Mouse (Mus musculus) heart, postnatal 0 days (tissue): ENCODE measurements at regions not wholly inside any gene's neighbourhood (a gene's known extent, or its start where the extent isn't known, plus 50 kb on each side); places are given as distances from the start of the nearest gene placed in this dataset.

ENCODE experiments used
- ATAC-seq: fragments of 200-750 bp; cut with Nextera tagmentation; 2 replicates; pipeline ENCODE4 v1.8.0; 2017; ENCODE audit warnings: low read depth, moderate number of reproducible peaks, moderate library complexity; ENCODE audit not compliant: insufficient read depth
- DNase-seq: peaks from one replicate; pipeline ENCODE4 v3.0.0-alpha.2; 2016; ENCODE audit warnings: low spot score
- H3K27ac ChIP-seq: fragments of 300-500 bp; sonication (generic); 2 replicates; pipeline ENCODE4 v1.5.1; 2014; ENCODE audit warnings: low read depth, mild to moderate bottlenecking
- H3K27me3 ChIP-seq: fragments of 300-500 bp; sonication (generic); 2 replicates; pipeline ENCODE4 v1.6.1; 2014; ENCODE audit warnings: low read length, mixed read lengths; ENCODE audit not compliant: control insufficient read depth, insufficient read depth
- H3K36me3 ChIP-seq: fragments of 300-500 bp; sonication (generic); replicated peaks from 2 replicates; pipeline ENCODE4 v1.6.1; 2014; ENCODE audit warnings: low read length, mixed read lengths; ENCODE audit not compliant: control insufficient read depth, insufficient read depth
- H3K4me1 ChIP-seq: fragments of 300-500 bp; sonication (generic); 2 replicates; pipeline ENCODE4 v1.6.1; 2014; ENCODE audit warnings: antibody characterized with exemption; ENCODE audit not compliant: control insufficient read depth, insufficient read depth
- H3K4me2 ChIP-seq: fragments of 300-500 bp; sonication (generic); 2 replicates; pipeline ENCODE4 v1.6.1; 2014; ENCODE audit warnings: low read depth, mild to moderate bottlenecking, low read length, moderate library complexity
- H3K4me3 ChIP-seq: fragments of 300-500 bp; sonication (generic); 2 replicates; pipeline ENCODE4 v1.5.1; 2014; ENCODE audit warnings: low read depth, low read length
- H3K9ac ChIP-seq: fragments of 300-500 bp; sonication (generic); replicated peaks from 2 replicates; pipeline ENCODE4 v1.6.1; 2014; ENCODE audit warnings: low read depth, low read length, mixed read lengths
- H3K9me3 ChIP-seq: fragments of 300-500 bp; sonication (generic); replicated peaks from 2 replicates; pipeline ENCODE4 v1.6.1; 2016; ENCODE audit warnings: low read length; ENCODE audit not compliant: control insufficient read depth
- CTCF ChIP-seq: IDR thresholded peaks from 2 replicates; pipeline ENCODE4 v1.5.1; 2016; ENCODE audit warnings: antibody characterized with exemption, control low read depth, low read depth
- EP300 ChIP-seq: IDR thresholded peaks from 2 replicates; pipeline ENCODE4 v1.6.1; 2016; ENCODE audit warnings: antibody characterized with exemption, low read depth
- WGBS: fragments of 180-500 bp; shearing (Covaris S2); extraction: QIAGEN DNeasy Blood & Tissue Kit; methylation state at CpG from one replicate; pipeline ENCODE4 v1.1.7; 2014; 5-methylcytosine and 5-hydroxymethylcytosine counted together

DNA sequence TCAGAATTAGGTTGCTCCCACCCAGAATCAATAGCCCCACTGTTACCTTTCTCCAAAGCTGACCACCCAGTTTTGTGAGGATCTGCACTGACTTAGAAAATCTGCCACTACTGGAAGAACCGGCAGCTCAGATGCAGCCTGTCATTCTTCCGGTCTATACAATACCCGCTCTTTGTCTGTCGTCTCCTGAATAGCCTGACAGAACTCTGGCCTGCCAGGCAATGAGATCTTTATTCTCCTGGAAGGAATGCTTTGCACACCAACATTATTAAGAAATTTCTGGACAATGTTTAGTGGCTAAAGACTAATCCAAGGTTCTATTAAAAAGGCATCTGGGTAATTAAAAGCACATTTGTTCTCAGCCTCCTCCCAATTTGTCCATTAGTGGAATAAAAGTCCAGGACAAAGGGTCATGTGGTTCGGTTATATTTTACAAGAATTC lies 2232.0 kb downstream of the 4930444P10Rik start:
- H3K27me3 ChIP-seq: no peaks in the 10 kb centered on the region
- DNase-seq: no peak
- ATAC-seq: no peak
- no peak overlapping the region for H3K4me3 ChIP-seq
- no peaks in the 10 kb centered on the region for H3K4me1 ChIP-seq
- H3K4me2 ChIP-seq: no peak overlapping the region
- no peak overlapping the region for H3K9ac ChIP-seq
- H3K9me3 ChIP-seq: no peaks in the 10 kb centered on the region
- no peak overlapping the region for H3K27ac ChIP-seq
- WGBS: 67% methylated on average over 5 of the region's 5 CpGs
- no peaks in the 10 kb centered on the region for H3K36me3 ChIP-seq
- TF ChIP-seq EP300 (no peak), CTCF (no peak)

DNA sequence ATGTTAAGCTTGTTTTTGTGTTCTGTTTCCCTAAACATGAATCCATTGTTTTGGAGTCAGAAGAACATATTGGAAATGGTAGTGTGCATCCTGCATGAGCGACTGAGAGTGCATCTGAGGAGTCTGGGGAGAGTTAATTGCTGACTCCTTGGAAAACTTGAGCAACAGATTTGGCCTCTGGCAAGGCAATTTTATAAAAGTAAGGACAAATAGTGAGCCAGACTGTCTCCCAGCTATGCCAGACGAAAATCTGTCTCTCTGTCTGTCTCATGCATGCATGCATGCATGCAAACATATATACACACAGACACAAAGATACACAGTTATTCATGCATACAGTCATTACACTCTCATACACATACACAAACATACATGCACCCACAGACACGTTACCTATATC lies 2232.7 kb downstream of the 4930444P10Rik start:
- Histone ChIP-seq H3K27ac (no peak overlapping the region), H3K36me3 (no peaks in the 10 kb centered on the region), H3K4me2 (no peak overlapping the region), H3K4me3 (no peak overlapping the region), H3K4me1 (no peaks in the 10 kb centered on the region), H3K27me3 (no peaks in the 10 kb centered on the region), H3K9me3 (no peaks in the 10 kb centered on the region), H3K9ac (no peak overlapping the region)
- DNase-seq: no peak
- TF ChIP-seq CTCF (no peak), EP300 (no peak)
- ATAC-seq: no peak
- 67% methylated on average over 3 of the region's 3 CpGs for WGBS

DNA sequence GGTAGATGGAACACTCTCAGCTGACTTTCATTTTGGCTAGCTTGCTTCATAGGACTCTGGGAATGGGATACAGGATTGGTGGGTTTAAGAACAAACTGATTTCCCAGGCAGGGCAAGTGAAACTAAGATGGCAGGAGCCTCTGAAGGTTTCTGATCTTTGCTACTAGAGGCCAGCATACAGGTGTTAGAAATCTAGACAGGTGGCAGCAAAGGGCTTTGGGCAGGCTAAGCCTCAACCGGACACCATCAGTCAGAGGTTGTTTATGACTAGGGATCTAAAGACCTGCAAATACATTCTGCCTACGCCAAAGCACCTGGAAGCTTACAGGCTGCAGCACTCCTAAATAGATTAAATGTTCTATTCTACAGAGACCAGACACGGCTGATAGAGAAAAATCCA lies 2233.4 kb downstream of the 4930444P10Rik start:
- Histone ChIP-seq H3K9me3 (no peaks in the 10 kb centered on the region), H3K36me3 (no peaks in the 10 kb centered on the region), H3K27me3 (no peaks in the 10 kb centered on the region), H3K4me1 (no peaks in the 10 kb centered on the region), H3K9ac (no peak overlapping the region), H3K4me2 (no peak overlapping the region), H3K27ac (no peak overlapping the region), H3K4me3 (no peak overlapping the region)
- 65% methylated on average over 3 of the region's 3 CpGs for WGBS
- DNase-seq (no peak), ATAC-seq (no peak)
- TF ChIP-seq EP300 (no peak), CTCF (no peak)

GRCm38 (mm10) chr1:13858371-13859018 lies 2234.6 kb downstream of the 4930444P10Rik start:
- Histone ChIP-seq H3K4me2 (no peak overlapping the region), H3K4me3 (no peak overlapping the region), H3K4me1 (no peaks in the 10 kb centered on the region), H3K36me3 (no peaks in the 10 kb centered on the region), H3K9ac (no peak overlapping the region), H3K27me3 (no peaks in the 10 kb centered on the region), H3K27ac (no peak overlapping the region), H3K9me3 (no peaks in the 10 kb centered on the region)
- ATAC-seq (no peak), DNase-seq (no peak)
- TF ChIP-seq EP300: no peak
- no peak for TF ChIP-seq CTCF
- 67% methylated on average over 6 of the region's 6 CpGs for WGBS

- H3K4me1 ChIP-seq: no peaks in the 10 kb centered on the region
- no peak overlapping the region for H3K4me2 ChIP-seq
- no peaks in the 10 kb centered on the region for H3K36me3 ChIP-seq
- H3K9ac ChIP-seq: no peak overlapping the region
- no peak for DNase-seq
- no peak overlapping the region for H3K27ac ChIP-seq
- TF ChIP-seq CTCF (no peak), EP300 (no peak)
- no peaks in the 10 kb centered on the region for H3K9me3 ChIP-seq
- 80% methylated on average over 2 of the region's 2 CpGs for WGBS
- no peaks in the 10 kb centered on the region for H3K27me3 ChIP-seq
- ATAC-seq: no peak
- H3K4me3 ChIP-seq: no peak overlapping the region
Observed at GRCm38 (mm10) chr1:13856998-13857397, 2236.1 kb downstream of the 4930444P10Rik start.

GRCm38 (mm10) chr1:13851144-13851543 lies 2242.0 kb downstream of the 4930444P10Rik start:
- Histone ChIP-seq H3K9ac (no peak overlapping the region), H3K36me3 (no peaks in the 10 kb centered on the region), H3K4me3 (no peak overlapping the region), H3K9me3 (no peaks in the 10 kb centered on the region), H3K27ac (no peak overlapping the region), H3K27me3 (no peaks in the 10 kb centered on the region), H3K4me2 (no peak overlapping the region), H3K4me1 (no peaks in the 10 kb centered on the region)
- DNase-seq (no peak), ATAC-seq (no peak)
- 81% methylated on average over 5 of the region's 5 CpGs for WGBS
- TF ChIP-seq CTCF (no peak), EP300 (no peak)
